Mouse (Mus musculus) hindbrain, embryonic 14.5 days (tissue): ENCODE results near the gene Gpld1. TPM values are rescaled to one million over a fixed set of nuclear protein-coding genes. Genes with fewer than 3 reads are reported as not detected.

Experiments
- ATAC-seq: fragments of 200-750 bp; cut with Nextera tagmentation; 2 replicates; pipeline ENCODE4 v1.8.0; 2017; ENCODE audit warnings: moderate number of reproducible peaks, mild to moderate bottlenecking, moderate TSS enrichment, moderate library complexity; ENCODE audit not compliant: low FRiP score
- DNase-seq: peaks from one replicate; pipeline ENCODE4 v3.0.0-alpha.2; 2015; ENCODE audit warnings: low spot score
- H3K27ac ChIP-seq: fragments of 300-500 bp; sonication (generic); 2 replicates; pipeline ENCODE4 v1.5.1; 2014; ENCODE audit warnings: mild to moderate bottlenecking, moderate library complexity
- H3K27me3 ChIP-seq: fragments of 300-500 bp; sonication (generic); 2 replicates; pipeline ENCODE4 v1.6.1; 2014; ENCODE audit warnings: mild to moderate bottlenecking, low read length, mixed read lengths; ENCODE audit not compliant: control insufficient read depth, insufficient read depth
- H3K36me3 ChIP-seq: fragments of 300-500 bp; sonication (generic); replicated peaks from 2 replicates; pipeline ENCODE4 v1.6.1; 2014; ENCODE audit not compliant: control insufficient read depth, insufficient read depth
- H3K4me1 ChIP-seq: fragments of 300-500 bp; sonication (generic); replicated peaks from 2 replicates; pipeline ENCODE4 v1.6.1; 2014; ENCODE audit warnings: antibody characterized with exemption, low read length, mixed read lengths; ENCODE audit not compliant: control insufficient read depth, insufficient read depth
- H3K4me2 ChIP-seq: fragments of 300-500 bp; sonication (generic); replicated peaks from 2 replicates; pipeline ENCODE4 v1.6.1; 2014; ENCODE audit warnings: mild to moderate bottlenecking, moderate library complexity
- H3K4me3 ChIP-seq: fragments of 300-500 bp; sonication (generic); replicated peaks from 2 replicates; pipeline ENCODE4 v1.5.1; 2014; ENCODE audit warnings: mild to moderate bottlenecking, low read length
- H3K9ac ChIP-seq: fragments of 300-500 bp; sonication (generic); 2 replicates; pipeline ENCODE4 v1.6.1; 2014
- H3K9me3 ChIP-seq: fragments of 300-500 bp; sonication (generic); 2 replicates; pipeline ENCODE4 v1.6.1; 2016; ENCODE audit warnings: low read length; ENCODE audit not compliant: control insufficient read depth
- WGBS: fragments of 180-500 bp; shearing (Covaris S2); extraction: QIAGEN DNeasy Blood & Tissue Kit; methylation state at CpG from one replicate; pipeline ENCODE4 v1.1.7; 2014; 5-methylcytosine and 5-hydroxymethylcytosine counted together
- polyA plus RNA-seq: library from polyadenylated mRNA; unstranded; fragments of >200 nt; fragmentation: Nextera tagmentation; extraction: Ambion mirVana; gene quantifications from 2 replicates; pipeline ENCODE4 v1.2.1, GENCODE M21; 2014

Gene Gpld1
- polyA plus RNA-seq, result 2.8 and 3.8 TPM in 2 replicates

DNA sequence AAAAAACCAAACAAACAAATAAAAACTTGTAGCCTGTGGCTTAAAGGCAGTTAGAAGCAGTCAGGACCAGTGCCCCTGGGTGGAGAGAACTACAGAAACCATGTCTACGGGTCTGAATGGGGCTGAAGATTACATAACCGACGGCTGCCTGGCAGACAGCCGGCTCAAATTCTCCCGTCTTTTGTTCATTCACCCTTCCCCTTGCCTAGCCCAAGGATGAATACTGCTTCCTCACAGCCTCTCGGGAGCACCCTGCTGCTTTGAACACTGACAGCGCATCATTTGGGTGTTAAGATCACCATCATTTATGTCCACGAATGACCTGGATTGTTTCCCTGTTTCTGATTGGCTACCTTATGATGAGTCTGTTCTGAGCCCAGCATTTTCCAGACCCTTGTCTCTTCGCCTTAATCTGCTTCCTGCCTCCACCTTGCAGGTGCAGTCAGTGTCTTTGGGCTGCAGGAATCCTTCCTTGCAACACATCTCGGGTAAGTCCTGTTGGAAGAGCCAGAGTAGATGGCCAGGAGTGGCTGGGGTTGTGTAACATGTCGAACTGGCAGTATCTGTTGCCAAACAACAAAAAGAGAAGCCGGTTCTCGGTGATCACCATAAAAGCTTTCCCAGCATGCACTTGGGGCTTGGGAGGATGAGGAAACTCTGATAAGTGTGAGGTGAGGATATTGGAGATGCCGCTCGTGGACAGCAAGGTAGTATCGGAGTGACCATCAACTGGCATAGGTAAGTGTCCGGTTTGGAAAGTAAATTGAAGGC, at the start of gene Gpld1:
Gpld1 (plus strand) TSS at position 641 of the 771 bp plus-strand sequence.
- Histone ChIP-seq H3K9ac (no peak within 1 kb of the TSS), H3K9me3 (no peaks in the 10 kb centered on the region), H3K27me3 (no peaks in the 10 kb centered on the region), H3K36me3 (no peaks in the 10 kb centered on the region), H3K27ac (no peak within 1 kb of the TSS), H3K4me2 (no peak within 1 kb of the TSS), H3K4me3 (no peak within 1 kb of the TSS), H3K4me1 (peaks cover 10% of the 10 kb centered on the region)
- WGBS, result 52% methylated on average over 17 of the region's 17 CpGs
- no peak for ATAC-seq
- no peak for DNase-seq

DNA sequence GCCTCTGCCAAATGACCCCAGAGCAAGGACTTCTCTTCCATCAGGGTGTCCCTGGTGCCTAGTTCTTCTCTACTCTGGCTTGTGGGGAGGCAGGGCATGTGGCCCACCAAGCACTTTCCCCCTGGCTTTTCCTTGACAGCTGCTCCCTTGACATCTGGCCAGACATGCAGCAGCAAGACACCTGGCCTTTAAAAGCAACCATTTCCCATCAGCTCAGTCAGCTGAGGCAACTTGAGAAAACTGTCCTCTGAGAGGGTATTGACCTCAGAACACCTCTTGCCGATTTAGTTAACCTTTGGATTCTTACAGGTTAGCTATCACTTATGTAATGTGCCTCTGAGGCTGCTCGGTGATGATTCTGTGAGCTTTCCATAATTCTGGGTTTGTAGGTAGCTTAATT, 49.1 kb upstream of the Gpld1 start:
- Histone ChIP-seq H3K4me3 (no peak overlapping the region), H3K4me1 (no peaks in the 10 kb centered on the region), H3K27ac (no peak overlapping the region), H3K4me2 (no peak overlapping the region), H3K9me3 (no peaks in the 10 kb centered on the region), H3K27me3 (no peaks in the 10 kb centered on the region), H3K9ac (no peak overlapping the region), H3K36me3 (no peaks in the 10 kb centered on the region)
- ATAC-seq (no peak), DNase-seq (no peak)
- 89% methylated on average over 2 of the region's 2 CpGs for WGBS

DNA sequence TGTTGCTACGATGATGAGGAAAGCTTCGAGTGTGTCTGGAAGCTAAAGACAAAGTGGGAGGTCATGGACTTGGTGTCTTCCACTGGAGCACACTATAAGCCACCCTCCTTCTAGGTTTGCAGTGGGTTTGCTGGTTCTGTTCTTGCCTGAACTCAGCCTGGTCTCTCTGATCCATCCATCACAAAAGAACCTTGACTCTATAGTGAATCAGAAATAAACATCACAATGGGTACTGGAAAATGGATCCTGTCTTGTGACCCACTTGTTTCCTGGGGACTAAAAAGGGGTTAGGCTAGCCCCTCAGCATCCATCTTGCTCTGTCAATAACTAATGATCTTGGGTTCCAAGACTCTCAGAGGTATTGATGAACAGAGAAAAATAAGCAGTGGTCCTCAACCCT, 41.0 kb upstream of the Gpld1 start:
- 0 out of 2 replicates have a peak, but pooled peaks cover 7% of the 10 kb centered on the region for H3K36me3 ChIP-seq
- no peak overlapping the region for H3K9ac ChIP-seq
- 96% methylated on average over 2 of the region's 2 CpGs for WGBS
- DNase-seq (no peak), ATAC-seq (no peak)
- no peak overlapping the region for H3K4me3 ChIP-seq
- H3K4me1 ChIP-seq, result no peaks in the 10 kb centered on the region
- no peaks in the 10 kb centered on the region for H3K9me3 ChIP-seq
- no peaks in the 10 kb centered on the region for H3K27me3 ChIP-seq
- no peak overlapping the region for H3K4me2 ChIP-seq
- H3K27ac ChIP-seq, result no peak overlapping the region

DNA sequence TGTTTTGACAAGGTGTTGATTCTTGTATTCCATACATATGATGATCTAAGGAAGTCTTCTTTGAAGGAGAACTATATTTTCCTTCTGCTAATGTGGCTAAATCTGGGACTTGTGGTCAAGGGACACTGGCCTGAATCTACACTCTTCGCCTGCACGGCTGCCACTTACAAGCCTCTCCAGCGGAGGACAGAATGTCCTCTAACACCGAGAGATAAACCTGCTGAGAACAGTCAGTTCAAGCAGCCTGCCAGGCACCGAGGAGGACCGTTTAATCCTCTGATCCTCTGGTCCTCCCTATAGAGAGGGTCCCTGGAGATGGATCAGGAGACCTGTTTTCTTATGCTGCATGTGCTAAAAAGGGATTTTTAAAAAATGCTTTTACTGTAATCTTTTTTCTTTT, 39.5 kb upstream of the Gpld1 start:
- 0 out of 2 replicates have a peak, but pooled peaks cover 7% of the 10 kb centered on the region for H3K36me3 ChIP-seq
- no peak overlapping the region for H3K9ac ChIP-seq
- ATAC-seq, result no peak
- 86% methylated on average over 6 of the region's 6 CpGs for WGBS
- no peaks in the 10 kb centered on the region for H3K9me3 ChIP-seq
- H3K27me3 ChIP-seq, result no peaks in the 10 kb centered on the region
- no peaks in the 10 kb centered on the region for H3K4me1 ChIP-seq
- no peak for DNase-seq
- no peak overlapping the region for H3K27ac ChIP-seq
- H3K4me2 ChIP-seq, result no peak overlapping the region
- H3K4me3 ChIP-seq, result no peak overlapping the region

DNA sequence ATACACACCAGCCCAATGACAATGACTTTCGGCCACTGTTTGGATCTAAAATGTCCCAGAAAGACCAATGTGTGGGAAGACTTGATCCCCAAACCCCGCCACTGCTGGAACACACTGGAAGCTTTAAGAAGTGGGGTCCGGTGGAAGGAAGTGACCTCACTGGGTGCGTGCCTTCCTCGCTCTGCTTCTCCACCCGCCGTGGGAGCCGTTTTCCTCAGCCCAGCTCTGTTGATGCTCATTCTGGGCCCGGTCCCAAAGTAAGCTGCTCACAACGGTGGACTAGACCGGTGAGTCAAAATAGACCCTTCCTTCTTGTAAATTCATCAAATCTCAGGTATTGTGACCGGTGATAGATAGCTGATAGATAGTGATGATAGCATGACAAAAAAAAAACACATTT, 37.5 kb upstream of the Gpld1 start:
- WGBS, result 97% methylated on average over 12 of the region's 12 CpGs
- no peak for DNase-seq
- Histone ChIP-seq H3K36me3 (peaks cover 4% of the 10 kb centered on the region; the same call in 1 of the 2 replicates), H3K27me3 (no peaks in the 10 kb centered on the region), H3K9me3 (no peaks in the 10 kb centered on the region), H3K9ac (no peak overlapping the region), H3K4me2 (no peak overlapping the region), H3K27ac (no peak overlapping the region), H3K4me1 (no peaks in the 10 kb centered on the region), H3K4me3 (no peak overlapping the region)
- ATAC-seq, result no peak

DNA sequence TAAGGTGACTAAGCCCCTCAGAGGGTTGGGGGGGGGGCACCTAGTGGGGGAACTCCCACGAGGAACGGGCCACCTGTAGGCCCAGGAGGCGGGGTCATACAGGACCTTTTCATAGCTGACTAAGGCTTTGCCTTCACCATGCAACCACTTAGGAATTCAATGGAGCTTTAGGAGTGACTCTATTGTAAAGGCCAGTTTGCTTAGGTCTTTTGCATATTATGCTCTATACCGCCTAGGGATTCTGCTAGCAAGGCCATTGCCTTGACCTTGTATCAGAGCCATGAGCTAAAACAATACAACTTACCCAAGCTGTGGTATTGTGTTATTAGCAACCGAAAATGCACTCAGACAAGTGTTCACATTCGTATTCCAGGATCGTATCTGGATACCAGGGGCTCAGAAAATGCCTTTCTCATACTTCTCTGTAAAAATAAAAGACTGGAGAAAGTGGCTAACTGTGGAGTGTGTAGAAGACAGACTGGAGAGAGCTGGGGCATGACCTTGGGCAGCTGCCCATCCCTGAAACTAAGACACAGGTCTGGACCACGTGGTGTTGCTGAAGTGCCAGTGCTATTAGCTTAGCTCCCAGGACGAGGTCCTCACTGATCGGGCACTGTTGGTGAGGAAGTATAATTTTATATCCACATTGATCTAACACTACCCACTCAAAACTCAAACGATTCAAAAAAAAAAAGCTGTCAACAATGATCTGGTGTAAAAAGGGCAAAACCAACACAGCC, 36.0 kb upstream of the Gpld1 start:
- Histone ChIP-seq H3K4me1 (no peaks in the 10 kb centered on the region), H3K27me3 (no peaks in the 10 kb centered on the region), H3K9ac (no peak overlapping the region), H3K36me3 (peaks cover 18% of the 10 kb centered on the region), H3K4me2 (no peak overlapping the region), H3K9me3 (no peaks in the 10 kb centered on the region), H3K4me3 (no peak overlapping the region), H3K27ac (no peak overlapping the region)
- 73% methylated on average over 11 of the region's 11 CpGs for WGBS
- DNase-seq (no peak), ATAC-seq (no peak)

DNA sequence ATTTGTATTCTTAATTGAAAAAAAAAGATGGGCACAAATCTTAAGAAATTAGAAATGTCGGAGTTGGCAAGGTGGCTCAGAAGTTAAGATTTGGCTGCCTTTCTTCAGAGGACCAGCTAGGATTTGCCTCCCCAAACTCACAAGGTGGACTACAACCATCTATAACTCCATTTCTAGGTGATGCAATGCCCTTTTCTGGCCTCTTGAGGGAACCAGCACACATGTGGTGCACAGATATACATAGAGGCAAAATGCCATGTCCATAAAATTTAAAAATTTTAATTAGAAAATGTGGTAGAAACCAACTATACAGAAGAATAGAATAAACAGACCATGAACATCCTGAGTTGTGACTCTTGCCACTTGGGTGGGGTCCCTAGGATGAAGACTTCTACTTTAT, 33.8 kb upstream of the Gpld1 start:
- ATAC-seq (no peak), DNase-seq (no peak)
- Histone ChIP-seq H3K4me3 (no peak overlapping the region), H3K36me3 (peaks cover 35% of the 10 kb centered on the region), H3K27ac (no peak overlapping the region), H3K9me3 (no peaks in the 10 kb centered on the region), H3K4me2 (no peak overlapping the region), H3K27me3 (no peaks in the 10 kb centered on the region), H3K4me1 (no peaks in the 10 kb centered on the region), H3K9ac (no peak overlapping the region)
- 95% methylated on average over 1 of the region's 1 CpGs for WGBS

DNA sequence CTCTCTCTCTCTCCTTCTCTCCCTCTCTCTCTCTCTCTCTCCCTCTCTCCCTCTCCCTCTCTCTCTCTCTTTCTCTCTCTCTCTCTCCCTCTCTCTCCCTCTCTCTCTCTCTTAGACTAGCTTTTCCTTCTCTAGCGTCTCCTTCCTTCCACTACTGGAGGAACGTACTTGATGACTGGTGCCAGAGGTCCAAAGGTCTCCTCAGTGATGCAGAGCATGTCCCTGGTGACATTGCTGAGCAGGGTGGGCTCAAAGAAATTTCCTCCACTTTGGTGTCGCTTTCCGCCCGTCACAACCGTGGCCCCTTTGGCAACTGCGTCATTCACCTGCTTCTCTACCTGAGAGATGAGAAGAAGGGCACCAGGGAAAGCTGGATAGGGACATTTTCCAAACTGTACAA, 29.4 kb upstream of the Gpld1 start:
- H3K4me1 ChIP-seq, result no peaks in the 10 kb centered on the region
- H3K27ac ChIP-seq, result no peak overlapping the region
- no peak for ATAC-seq
- no peak for DNase-seq
- no peak overlapping the region for H3K4me2 ChIP-seq
- no peak overlapping the region for H3K4me3 ChIP-seq
- H3K9me3 ChIP-seq, result no peaks in the 10 kb centered on the region
- H3K9ac ChIP-seq, result no peak overlapping the region
- 99% methylated on average over 7 of the region's 7 CpGs for WGBS
- H3K27me3 ChIP-seq, result no peaks in the 10 kb centered on the region
- peaks cover 72% of the 10 kb centered on the region for H3K36me3 ChIP-seq

DNA sequence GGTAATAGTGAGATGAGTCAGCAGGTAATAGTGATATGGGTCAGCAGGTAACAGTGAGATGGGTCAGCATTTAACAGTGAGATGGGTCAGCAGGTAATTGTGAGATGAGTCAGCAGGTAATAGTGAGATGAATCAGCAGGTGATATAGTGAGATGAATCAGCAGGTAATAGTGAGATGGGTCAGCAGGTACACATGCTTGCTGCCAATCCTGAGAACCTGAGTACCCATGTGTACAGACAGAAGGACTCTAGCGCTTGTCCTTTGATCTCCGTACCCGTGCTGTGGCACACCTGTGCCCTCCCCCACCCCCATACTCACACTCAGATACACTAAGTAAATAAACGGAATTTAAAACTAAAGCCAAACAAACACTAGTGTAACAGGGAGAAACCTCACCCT, 28.0 kb upstream of the Gpld1 start:
- H3K4me3 ChIP-seq, result no peak overlapping the region
- no peak overlapping the region for H3K27ac ChIP-seq
- no peaks in the 10 kb centered on the region for H3K27me3 ChIP-seq
- peaks cover 81% of the 10 kb centered on the region for H3K36me3 ChIP-seq
- H3K9me3 ChIP-seq, result no peaks in the 10 kb centered on the region
- DNase-seq, result no peak
- no peak overlapping the region for H3K9ac ChIP-seq
- ATAC-seq, result no peak
- 93% methylated on average over 4 of the region's 4 CpGs for WGBS
- H3K4me2 ChIP-seq, result no peak overlapping the region
- H3K4me1 ChIP-seq, result no peaks in the 10 kb centered on the region
